38 mouse cellular contexts compared by ENCODE assay signal in genomic region chr4:112432223-112432622, GRCm38 (mm10). TPM values are rescaled to one million over a fixed set of nuclear protein-coding genes. Genes with fewer than 3 reads are reported as not detected.
"Had no signal": no experiment of that assay in that cellular context is flagged by ENCODE, and none has a peak within 500 bp of the region (broad histone marks: within the 10 kb centered on the region; RNA-seq: fewer than 3 reads in every experiment).

No protein-coding gene starts in this region.

- ATAC-seq: liver, embryonic 12.5 days; liver, postnatal 0 days; lung, postnatal 0 days; midbrain, embryonic 13.5 days; midbrain, embryonic 15.5 days; midbrain, embryonic 16.5 days had no signal

- H3K27ac ChIP-seq: limb, embryonic 10.5 days; limb, embryonic 12.5 days; limb, embryonic 13.5 days; limb, embryonic 15.5 days; liver, embryonic 12.5 days; liver, embryonic 13.5 days; liver, embryonic 14.5 days; liver, embryonic 15.5 days; lung, embryonic 15.5 days; macrophage; midbrain, embryonic 10.5 days; midbrain, embryonic 12.5 days; midbrain, embryonic 13.5 days; midbrain, embryonic 15.5 days had no signal

- H3K9ac ChIP-seq: limb, embryonic 12.5 days; limb, embryonic 13.5 days; limb, embryonic 15.5 days; liver, embryonic 12.5 days; liver, embryonic 13.5 days; liver, embryonic 14.5 days; liver, embryonic 15.5 days; liver, postnatal 0 days; lung, embryonic 14.5 days; lung, embryonic 15.5 days; midbrain, embryonic 12.5 days; midbrain, embryonic 13.5 days; midbrain, embryonic 15.5 days had no signal

- H3K9me3 ChIP-seq: liver, embryonic 13.5 days; liver, embryonic 15.5 days; megakaryocyte, embryonic 14.5 days had no signal

- DNase-seq: left cerebral cortex, postnatal 4 days; liver; liver, embryonic 13.5 days; liver, postnatal 0 days; lung, adult 18-20 months; lung, adult 2 months; lung, embryonic 14.5 days; lung, postnatal 10 days; lung, postnatal 14 days; lung, postnatal 36 days; lung, postnatal 4 days; midbrain, embryonic 14.5 days had no signal

- H3K36me3 ChIP-seq: limb, embryonic 10.5 days; limb, embryonic 12.5 days; limb, embryonic 13.5 days; limb, embryonic 15.5 days; liver, embryonic 12.5 days; liver, embryonic 13.5 days; liver, embryonic 15.5 days; lung, embryonic 15.5 days; midbrain, embryonic 10.5 days; midbrain, embryonic 12.5 days; midbrain, embryonic 13.5 days; midbrain, embryonic 15.5 days had no signal

- H3K4me1 ChIP-seq: limb, embryonic 10.5 days; limb, embryonic 12.5 days; limb, embryonic 13.5 days; limb, embryonic 15.5 days; liver, embryonic 12.5 days; liver, embryonic 13.5 days; liver, embryonic 15.5 days; lung, embryonic 15.5 days; megakaryocyte, embryonic 14.5 days; midbrain, embryonic 10.5 days; midbrain, embryonic 12.5 days; midbrain, embryonic 13.5 days; midbrain, embryonic 15.5 days had no signal

- H3K4me2 ChIP-seq: limb, embryonic 12.5 days; limb, embryonic 13.5 days; limb, embryonic 15.5 days; liver, embryonic 11.5 days; liver, embryonic 12.5 days; liver, embryonic 13.5 days; liver, embryonic 15.5 days; lung, embryonic 14.5 days; lung, embryonic 15.5 days; midbrain, embryonic 11.5 days; midbrain, embryonic 12.5 days; midbrain, embryonic 13.5 days; midbrain, embryonic 15.5 days had no signal

- H3K4me3 ChIP-seq: limb, embryonic 10.5 days; limb, embryonic 12.5 days; limb, embryonic 13.5 days; limb, embryonic 15.5 days; liver, embryonic 12.5 days; liver, embryonic 13.5 days; liver, embryonic 15.5 days; lung, embryonic 15.5 days; megakaryocyte, embryonic 14.5 days; midbrain, embryonic 10.5 days; midbrain, embryonic 12.5 days; midbrain, embryonic 13.5 days; midbrain, embryonic 15.5 days; myocyte had no signal

- H3K27me3 ChIP-seq: limb, embryonic 12.5 days; limb, embryonic 13.5 days; limb, embryonic 15.5 days; liver, embryonic 12.5 days; liver, embryonic 13.5 days; liver, embryonic 15.5 days; lung, embryonic 15.5 days; megakaryocyte, embryonic 14.5 days; midbrain, embryonic 12.5 days; midbrain, embryonic 13.5 days; midbrain, embryonic 15.5 days had no signal

RNA-seq across cellular contexts. Expression of gene Skint9, which starts 1.6 kb away (rescaled TPM):
- polyA plus RNA-seq: limb, embryonic 10.5 days; limb, embryonic 11.5 days; limb, embryonic 12.5 days; limb, embryonic 13.5 days; limb, embryonic 14.5 days; limb, embryonic 15.5 days; liver, adult 2 months; liver, embryonic 11.5 days; liver, embryonic 12.5 days; liver, embryonic 13.5 days; liver, embryonic 14.5 days; liver, embryonic 15.5 days; liver, embryonic 16.5 days; liver, postnatal 0 days; lung, adult 2 months; lung, embryonic 14.5 days; lung, embryonic 15.5 days; lung, embryonic 16.5 days; lung, postnatal 0 days; macrophage; midbrain, embryonic 10.5 days; midbrain, embryonic 11.5 days; midbrain, embryonic 12.5 days; midbrain, embryonic 13.5 days; midbrain, embryonic 14.5 days; midbrain, embryonic 15.5 days; midbrain, embryonic 16.5 days; midbrain, postnatal 0 days; myocyte; neural tube, embryonic 11.5 days had no signal
